Mouse (Mus musculus) gastrocnemius, postnatal 36 days (tissue): Measurements from ENCODE around the gene Arsg. TPM values are rescaled to one million over a fixed set of nuclear protein-coding genes. Genes with fewer than 3 reads are reported as not detected.

Experiments used
- DNase-seq, 2 experiments: peaks; one replicate each; pipeline ENCODE4 v3.0.0; 2022
- intact Hi-C: fragments of 180-260 bp; cut with DNase I; formaldehyde crosslinking; loops from one replicate; pipeline ENCODE4 v1.15.1; 2025
- total RNA-seq, 2 experiments: library from RNA; stranded (reverse); gene quantifications; 2 replicates each; pipeline ENCODE4 v1.2.3; 2021

Gene Arsg
- total RNA-seq, 2 experiments from 2014 or later, result 0.86 to 1.7 TPM

- no peak for DNase-seq
- intact Hi-C loops, result no loop called here
These were observed 8.1 kb upstream of the Arsg start for GRCm38 (mm10) chr11:109465068-109465467.

- DNase-seq, result no peak
- intact Hi-C loops, result no loop called here
These were observed 6.2 kb upstream of the Arsg start for GRCm38 (mm10) chr11:109466987-109467386.

- intact Hi-C loops, result no loop called here
These were observed 5.0 kb upstream of the Arsg start for GRCm38 (mm10) chr11:109468133-109468532.

DNA sequence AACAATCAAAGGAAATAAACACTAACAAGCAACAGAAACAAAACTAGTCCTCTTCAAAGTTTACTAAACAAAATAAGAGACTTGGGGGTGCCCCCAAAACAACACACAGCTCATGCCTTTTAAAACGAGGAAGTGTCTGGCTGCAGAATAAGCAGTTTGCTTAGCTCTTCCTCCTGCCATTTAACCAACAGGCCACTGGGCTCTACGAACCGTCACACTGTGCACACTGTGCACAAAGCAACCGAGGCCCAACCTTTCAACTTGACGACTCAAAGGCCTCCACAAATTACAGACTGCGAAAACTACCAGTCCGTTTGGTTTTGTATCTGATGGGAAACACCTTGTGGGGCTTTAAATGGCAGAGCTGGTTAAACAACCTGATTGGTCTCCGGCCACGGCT is 3.0 kb upstream of the Arsg start:
- DNase-seq, result no peak
- intact Hi-C loops, result no loop called here

More at GRCm38 (mm10) chr11:109468133-109468532, 5.0 kb upstream of the Arsg start:
- no peak for DNase-seq

DNA sequence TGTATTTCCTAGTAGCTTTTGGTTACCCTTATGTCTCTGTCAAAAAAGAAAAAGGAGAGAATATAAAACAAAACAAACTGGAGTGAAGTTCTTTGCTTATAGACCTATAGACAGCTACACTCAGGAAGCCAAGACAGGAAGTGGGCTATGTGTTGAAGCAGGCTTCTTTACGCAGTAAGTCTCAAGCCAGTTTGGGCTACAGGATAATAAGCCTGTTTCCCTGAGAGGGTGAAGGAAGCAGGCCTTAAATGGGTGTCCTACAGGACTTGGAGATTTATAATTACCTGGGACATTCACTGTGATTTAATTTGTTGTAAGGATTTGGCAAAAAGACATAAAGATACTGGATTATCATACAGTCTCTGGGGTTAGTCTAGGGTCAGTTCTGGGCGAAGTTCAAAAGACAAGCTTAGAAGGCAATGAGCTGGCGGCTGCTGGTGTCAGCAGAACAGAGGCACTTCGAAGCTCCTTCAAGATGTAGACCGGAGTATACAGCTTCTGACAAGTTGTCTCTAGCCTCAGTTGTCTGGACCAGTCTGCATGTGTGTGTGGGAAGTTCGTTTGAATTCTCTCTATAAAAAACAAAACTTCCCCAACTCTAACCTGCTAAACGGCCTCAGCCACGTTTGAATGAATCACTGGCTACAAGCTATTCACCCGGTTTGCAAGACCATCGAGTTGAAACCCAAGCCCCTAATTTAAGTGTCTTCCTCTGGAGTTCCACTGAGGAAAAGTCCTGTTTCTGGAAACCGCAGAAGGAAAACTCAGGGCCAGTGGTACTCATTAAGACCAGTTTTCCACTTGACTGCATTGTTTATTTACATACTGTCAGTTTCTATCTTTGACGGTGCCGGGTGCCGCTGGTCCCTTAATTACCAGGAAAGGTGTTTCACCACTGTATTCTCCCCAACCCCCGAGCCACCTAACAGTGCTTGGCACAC is 2.0 kb upstream of the Arsg start:
- intact Hi-C loops, result no loop called here

DNA sequence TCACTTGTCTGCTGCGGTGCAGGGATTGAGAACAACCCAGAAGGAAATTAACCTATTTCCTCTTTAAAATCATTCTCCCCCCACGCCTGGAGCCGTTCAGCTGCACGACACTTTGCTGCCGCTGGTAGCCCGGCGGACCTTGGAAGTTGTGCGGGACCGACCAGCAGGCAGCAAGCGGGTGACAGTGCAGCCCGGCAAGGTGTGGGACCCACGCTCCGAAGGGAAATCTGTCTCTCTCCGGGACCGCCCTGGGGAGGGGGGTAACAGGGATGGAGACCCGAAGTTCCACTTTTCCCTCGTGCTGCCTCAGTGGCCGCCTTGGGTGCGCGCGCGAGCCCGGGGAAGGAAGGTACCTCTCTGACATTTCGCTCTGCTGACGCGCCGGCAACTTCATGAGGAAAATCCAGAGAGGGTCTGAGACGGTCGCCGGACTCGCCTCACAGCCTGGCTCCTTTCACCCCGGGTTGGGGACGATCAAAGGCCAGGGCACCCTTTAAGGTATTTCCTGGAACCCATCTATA is 943 bp upstream of the Arsg start:
- peak in 1 of 2 experiments; percentile 36 for DNase-seq
- intact Hi-C loops, result no loop called here

More for the DNA sequence above, 2.0 kb upstream of the Arsg start:
- no peak for DNase-seq

DNA sequence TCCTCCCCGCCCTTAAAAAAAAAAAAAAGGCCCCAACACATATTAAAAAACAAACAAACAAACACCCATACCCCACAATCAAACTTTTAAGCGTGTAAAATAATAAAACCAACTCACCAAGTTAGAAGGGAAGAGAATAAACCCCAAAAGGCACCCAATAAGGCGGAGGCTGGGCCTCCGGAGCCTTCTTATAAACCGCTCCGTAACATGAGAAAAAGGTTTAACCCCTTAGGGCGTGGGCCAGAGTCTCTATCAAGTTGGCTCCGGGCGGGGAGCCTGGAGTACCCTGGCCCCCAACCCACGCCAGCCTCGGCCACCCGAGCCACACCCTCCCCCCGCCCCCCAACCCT is 378 bp upstream of the Arsg start:
- no peak for DNase-seq
- intact Hi-C loops, result no loop called here

DNA sequence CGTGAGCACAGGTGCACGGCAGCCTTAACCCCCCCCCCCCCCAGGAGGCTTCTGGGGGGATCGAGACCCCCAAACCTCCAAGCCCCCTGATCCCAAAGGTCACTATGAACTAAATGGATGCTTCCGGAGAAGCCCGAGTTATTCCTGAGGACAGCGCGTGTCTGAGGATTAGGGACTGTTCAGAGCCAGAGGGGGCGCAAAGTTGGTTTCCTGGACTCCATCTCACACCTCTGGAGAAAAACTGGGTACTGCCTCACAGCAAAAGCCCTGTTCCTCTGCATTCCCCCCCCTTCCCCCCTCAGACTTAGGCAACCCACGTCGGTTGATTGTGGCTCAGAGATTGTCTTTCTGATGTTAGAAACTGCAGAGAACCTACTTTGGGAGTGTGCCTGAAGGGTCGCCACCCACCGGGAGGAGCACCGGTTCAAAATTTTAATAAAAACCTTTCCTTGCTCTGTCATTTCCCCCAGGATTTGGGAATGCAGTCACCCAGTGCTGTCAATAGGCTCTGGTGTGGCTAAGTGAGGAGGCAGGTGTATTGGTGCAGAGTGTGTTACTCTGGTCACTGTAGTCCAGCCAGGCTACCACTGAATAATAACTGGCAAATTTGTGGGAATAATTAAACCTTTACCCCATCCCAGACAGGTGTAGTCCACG is 1.0 kb downstream of the Arsg start:
- intact Hi-C loops, result no loop called here
- DNase-seq, result no peak

DNA sequence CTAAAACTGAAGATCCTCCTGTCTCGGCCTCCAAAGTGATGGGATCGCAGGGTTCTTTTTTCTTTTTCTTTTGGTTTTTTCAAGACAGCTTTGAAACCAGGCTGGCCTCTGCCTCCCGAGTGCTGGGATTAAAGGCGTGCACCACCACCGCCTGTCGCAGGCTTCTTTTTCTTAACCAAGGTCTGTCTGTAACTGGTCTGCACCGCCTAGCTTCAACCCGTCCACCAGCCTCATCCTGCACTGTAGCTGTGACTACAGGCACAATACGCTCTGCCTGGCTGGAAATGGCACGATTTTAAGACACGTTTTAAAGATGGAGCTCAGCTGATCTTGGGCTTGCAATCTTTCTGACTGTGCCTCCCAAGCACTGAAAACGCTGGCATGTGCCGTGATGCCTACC is 1.7 kb downstream of the Arsg start:
- intact Hi-C loops, result no loop called here
- no peak for DNase-seq

- intact Hi-C loops, result no loop called here
These were observed 2.5 kb downstream of the Arsg start for GRCm38 (mm10) chr11:109475717-109476116.

DNA sequence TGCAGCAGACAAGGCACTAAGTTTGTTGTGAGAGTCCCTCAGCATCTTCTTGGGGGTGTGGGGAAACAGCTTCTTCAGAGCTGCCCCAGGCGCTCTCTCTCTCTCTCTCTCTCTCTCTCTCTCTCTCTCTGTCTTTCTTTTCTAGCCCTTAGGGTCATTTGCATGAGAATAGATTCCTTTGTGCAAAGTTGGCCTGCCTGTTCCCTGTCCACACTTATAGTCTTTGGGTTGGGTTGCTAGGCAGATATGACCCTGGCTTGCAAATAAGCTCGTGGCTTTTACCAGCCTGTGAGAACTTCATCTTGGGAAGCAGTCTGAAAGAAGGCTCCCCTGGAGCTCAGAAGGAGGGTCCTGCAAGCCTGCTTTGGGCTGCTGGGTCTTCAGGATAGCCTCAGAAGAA is 3.1 kb downstream of the Arsg start:
- DNase-seq, result no peak
- intact Hi-C loops, result no loop called here

More at GRCm38 (mm10) chr11:109475717-109476116, 2.5 kb downstream of the Arsg start:
- no peak for DNase-seq

DNA sequence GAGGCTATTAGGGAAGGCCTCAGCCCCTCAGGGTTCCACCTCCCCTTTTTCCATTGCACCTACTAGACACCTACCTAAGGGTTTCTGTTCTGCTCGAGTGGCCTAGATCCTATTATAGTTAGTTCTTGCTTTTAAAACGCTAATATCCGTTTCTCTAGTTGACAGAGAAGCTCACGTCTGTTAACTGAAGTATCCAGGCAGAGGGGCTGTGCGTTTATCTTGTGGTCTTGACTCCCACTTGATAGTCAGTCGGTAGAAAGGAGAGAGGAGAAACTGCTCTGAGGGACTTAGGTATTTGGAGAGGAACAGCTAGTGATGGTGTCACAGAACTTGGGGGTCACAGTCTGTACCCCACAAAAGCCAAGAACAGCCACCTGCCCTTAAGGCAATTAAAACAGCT is 3.5 kb downstream of the Arsg start:
- intact Hi-C loops, result no loop called here
- DNase-seq, result no peak

GRCm38 (mm10) chr11:109477606-109478380 is 4.6 kb downstream of the Arsg start:
- no peak for DNase-seq
- intact Hi-C loops, result no loop called here

DNA sequence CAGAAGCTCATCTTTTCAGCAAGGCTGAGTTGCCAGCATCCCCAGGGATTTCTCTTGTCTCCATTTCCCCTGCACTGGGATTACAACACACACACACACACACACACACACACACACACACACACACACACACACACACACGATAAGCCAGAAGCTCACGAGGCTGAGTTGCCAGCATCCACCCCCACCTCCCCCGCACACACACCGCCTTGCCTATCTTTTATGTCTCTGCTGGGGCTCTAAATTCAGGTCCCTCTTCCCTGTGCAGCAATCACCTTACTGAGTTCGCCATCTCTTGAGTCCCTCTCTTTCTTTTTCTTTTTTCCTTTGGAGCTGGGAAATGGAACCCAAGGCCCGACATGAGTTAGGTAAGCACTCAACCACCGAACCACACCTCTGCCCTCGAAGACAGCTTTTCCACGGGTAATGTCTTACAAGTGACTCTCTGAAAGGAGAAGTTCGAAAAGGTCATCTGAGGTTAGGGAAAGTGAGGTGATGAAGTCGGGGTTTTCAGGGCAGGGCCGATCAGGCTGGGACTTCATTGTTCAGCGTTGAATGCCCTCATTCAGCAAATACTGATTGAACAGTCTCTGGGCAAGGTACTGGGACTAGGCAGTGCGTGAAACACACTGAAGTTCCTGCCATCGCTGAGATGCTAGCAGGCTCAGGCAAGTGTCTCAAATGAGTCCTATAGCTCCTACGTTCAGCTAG is 6.6 kb downstream of the Arsg start:
- intact Hi-C loops, result no loop called here
- no peak for DNase-seq

DNA sequence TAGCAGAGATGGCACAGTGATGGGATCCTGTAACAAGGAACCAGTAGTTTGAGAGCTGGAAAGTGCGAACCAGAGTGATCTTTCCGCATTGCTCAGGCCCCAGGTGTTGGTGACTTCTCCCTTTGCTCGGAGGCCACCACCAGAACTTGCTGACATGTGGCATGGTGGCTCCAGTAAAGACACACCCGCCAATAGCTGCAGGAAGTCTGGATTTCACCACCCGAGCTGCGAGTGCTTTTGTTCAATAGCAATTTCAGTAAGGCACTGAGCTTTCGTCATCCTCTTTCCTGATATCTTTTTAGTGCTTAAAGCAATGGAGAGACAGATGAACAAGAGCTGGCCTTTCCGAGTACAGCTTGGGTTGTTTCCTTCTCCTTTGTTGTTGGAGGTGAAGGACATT is 7.3 kb downstream of the Arsg start:
- intact Hi-C loops, result no loop called here
- no peak for DNase-seq

DNA sequence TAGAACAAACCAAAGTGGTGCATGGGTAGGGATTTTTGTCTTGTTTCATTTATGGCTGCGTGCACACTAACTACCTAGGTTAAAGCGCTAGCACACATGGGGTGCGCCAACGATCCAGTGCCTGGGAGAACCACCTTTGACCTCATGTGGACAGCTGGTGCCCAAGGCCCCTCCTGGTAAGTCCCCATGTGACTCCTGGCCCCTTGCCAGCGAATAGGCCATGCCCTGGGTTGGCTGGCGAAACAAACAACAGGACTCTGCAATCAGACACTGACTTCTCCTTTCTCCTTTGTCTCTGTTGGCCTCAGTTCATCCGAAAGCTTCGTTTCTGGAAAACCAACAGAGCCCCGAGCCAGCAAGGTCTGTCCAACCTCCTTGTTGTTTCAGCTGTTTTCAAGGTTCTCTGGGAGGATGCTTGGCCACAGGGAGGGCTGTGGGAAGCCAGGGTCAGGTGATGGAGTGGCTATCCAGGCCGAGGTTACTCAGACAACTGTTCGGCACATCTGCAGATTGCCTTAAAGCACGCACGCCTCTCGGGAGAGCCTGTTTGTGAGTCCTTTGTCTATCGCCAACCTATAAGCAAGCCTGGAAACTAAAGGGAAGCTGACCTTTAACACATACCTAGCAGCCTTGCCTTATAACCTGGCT is 12.3 kb downstream of the Arsg start:
- peak; percentile 17 to 25 for DNase-seq
- intact Hi-C loops, result no loop called here

DNA sequence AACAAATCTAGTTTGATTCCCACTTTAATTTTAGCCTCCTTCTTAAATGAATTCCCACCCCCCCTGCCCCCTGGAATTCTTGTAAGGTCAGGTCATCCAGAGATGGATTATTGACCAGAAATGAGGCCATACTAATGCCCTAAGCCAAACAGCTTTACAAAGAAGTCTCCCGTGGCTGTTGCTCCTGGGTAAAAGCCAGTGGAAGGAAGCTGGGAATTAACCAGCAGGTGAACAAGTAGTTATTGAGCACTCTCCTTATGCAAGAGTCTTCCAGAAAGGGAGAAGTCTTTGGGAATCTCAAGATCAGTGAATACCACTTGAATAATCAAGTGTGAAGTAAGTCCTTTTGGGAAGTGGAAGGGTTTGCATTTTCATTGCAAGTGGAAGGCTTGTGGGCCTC is 13.9 kb downstream of the Arsg start:
- intact Hi-C loops, result no loop called here

GRCm38 (mm10) chr11:109487991-109488684 is 15.0 kb downstream of the Arsg start:
- intact Hi-C loops, result no loop called here
- no peak for DNase-seq

More for the DNA sequence above, 13.9 kb downstream of the Arsg start:
- no peak for DNase-seq

DNA sequence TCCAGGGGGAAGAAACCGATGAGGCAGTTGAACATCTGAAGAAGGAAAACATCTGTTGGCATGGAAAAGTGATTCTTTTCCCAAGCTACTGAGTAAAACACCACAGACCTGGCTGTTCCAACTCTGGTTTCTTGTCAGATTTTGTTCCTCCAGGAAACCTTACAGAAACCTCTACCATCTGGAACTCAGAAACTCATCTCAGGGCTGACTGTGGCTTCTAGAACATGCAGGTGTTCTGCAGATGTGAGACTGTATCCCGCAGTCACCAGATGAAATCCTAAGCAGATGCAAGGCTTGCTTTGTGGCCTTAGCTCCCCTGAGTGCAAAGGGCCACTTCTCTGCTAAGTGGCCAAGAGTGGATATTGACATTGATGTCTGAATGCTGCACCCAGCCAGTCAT is 16.6 kb downstream of the Arsg start:
- intact Hi-C loops, result no loop called here
- no peak for DNase-seq
